Mouse (Mus musculus): ENCODE data around the gene Pcyt2.

Pcyt2 gene

GRCm38 (mm10) chr11:120617519-120618112 is at the start of gene Pcyt2:
Gene Pcyt2, minus strand, starts transcription at chr11:120617936.
- peak; percentile 94 for DNase-seq

DNA sequence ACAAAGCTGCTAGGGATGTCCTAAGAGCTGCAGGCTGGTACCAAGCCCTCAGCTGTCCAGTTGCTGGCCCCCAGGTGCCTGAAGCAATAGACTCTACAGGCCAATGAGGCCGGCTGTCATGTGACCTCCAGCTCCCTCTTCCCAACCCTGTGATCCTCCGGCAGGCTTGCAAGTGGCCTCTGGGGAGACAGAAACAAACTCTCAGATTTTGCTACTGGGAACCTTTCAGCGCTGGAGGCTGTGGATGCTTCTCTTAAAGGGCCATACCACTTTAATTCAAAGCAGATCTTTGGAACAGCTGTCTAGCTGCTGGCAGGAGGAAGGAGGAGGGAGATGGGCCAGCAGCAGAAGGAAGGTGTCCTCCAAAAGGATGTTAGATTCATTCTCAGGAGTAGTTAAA is 48.9 kb upstream of the Pcyt2 start:
- DNase-seq, result no peak

DNA sequence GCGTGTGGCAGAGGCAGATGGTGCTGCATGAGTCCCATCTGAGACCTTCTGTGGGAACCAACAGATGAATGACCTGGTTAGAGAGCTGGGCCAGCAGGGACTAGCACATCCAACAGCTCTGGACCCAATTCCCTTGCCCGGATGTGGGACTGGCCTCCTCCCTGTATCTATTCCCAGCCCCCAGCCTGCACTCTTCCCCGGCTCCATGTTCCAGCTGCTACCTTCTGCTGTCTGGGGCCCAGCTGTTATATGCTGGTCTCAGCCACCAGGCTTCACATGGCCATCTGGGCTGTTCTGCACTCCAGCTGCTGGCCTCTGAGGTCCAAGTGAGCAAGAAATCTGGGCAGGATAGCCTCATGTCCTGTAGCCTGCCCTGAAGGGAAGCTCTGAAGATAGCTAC is 47.7 kb upstream of the Pcyt2 start:
- no peak for DNase-seq

- no peak for DNase-seq
Measured at GRCm38 (mm10) chr11:120663714-120664113, 46.0 kb upstream of the Pcyt2 start.

DNA sequence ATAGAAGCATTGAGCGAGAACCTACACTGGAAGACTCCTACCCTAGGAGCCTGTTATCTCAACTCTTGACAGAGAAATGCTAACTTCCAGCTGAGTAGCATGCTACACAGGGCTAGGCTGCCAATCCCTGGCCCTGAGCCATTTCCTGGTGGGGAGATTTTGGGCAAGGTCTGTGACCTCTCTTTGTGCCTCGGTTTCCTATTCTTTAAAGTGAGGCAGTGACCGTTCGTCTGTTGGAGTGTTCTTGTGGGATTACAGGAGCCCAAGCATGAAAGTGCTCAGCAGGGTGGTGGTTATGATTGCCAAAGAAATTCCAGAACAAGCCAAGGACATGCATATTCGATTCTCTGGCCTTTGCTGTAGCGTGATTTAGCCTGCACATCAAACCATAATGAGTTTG is 45.0 kb upstream of the Pcyt2 start:
- no peak for DNase-seq

- DNase-seq, result no peak
Measured at GRCm38 (mm10) chr11:120661076-120661460, 43.3 kb upstream of the Pcyt2 start, which contains the start of gene Notum. Gene Notum, minus strand, starts transcription at chr11:120661175.

DNA sequence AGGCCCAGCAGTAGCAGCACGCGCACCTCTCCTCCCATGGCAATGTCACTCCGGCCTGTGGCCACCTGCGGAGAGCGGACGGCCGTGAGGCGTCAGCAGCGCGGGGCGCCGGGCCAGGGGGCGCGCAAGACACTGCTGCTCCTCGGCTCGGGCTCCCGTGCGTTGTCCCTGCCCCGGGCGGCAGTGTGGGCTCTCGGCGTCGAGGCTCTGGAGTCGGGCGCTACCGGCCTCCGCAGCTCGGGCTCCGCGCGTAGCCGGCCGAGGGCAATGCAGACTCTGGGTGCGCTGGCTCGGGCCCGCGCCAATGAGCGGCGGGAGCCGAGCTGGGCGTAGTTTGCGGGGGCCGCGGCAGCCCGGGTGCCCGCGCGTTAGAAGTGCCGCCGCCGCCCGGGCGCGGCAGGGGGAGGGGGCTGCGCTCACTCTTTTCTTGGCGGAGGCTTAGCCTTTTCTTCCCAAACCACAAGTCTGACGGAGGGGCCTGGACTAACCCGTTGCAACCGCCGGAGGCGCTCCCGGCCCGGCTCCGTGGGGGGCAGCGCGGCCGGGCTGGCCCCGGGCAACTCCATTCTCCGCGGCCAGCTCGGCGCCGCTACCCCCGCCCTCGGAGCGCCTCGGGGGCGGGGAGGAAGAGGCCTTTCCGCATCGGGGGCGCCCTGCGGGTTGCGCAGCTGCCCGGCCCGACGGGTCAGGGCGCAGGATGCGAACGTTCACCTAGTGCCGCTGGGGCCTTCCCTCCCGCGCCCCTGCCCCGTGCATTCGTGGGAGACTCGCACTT is 42.8 kb upstream of the Pcyt2 start:
- DNase-seq, result no peak

GRCm38 (mm10) chr11:120659509-120660300 is 42.0 kb upstream of the Pcyt2 start:
- no peak for DNase-seq

- DNase-seq, result peak; percentile 65
Measured at GRCm38 (mm10) chr11:120658876-120659410, 41.2 kb upstream of the Pcyt2 start.

DNA sequence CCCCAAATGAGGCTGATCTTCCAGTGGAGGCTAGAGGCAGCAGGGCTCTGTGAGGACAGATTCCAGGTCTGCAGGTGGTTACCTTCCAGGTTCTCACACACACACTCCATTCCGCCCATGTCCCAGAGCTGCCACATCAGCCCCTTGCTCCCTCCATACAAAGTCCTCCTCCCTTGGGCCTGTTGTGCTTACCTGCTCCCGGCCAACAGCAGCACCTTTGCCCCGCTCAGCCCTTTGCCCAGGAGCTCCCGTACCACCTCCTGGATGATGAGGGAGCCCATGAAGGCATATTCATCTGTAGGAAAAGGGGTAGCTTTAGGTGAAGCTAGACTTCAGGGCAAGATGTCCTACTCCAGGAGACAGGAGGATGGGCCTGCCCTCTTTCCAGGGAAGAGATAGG is 39.6 kb upstream of the Pcyt2 start:
- DNase-seq, result no peak

- no peak for DNase-seq
Measured at GRCm38 (mm10) chr11:120654741-120655140, 37.0 kb upstream of the Pcyt2 start.

GRCm38 (mm10) chr11:120651872-120652271 is 34.1 kb upstream of the Pcyt2 start:
- DNase-seq, result no peak

DNA sequence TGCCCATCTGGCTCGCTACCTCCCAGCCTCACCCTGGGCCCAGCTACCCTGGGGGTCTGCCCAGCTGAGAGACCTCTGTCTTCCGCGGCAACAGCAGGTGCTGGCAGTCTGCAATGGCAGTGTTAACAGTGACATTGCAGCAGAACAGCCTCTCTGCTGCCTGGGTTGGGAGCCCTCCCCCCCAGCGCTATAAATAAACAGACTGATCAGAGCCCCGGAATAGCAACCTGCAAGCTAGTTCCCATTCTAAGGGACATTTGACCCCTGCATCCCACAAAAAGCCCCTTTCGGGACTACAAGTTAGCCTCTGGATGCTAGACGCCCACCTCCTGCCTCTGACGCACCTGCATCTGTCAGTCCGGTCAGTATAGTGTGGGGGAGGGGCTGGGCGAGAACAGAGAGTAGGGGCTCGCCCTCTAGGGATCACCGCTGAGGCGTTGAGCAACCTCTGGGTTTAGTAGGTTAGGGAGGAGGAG is 30.3 kb upstream of the Pcyt2 start, which contains the start of gene Myadml2:
TSS of gene Myadml2 (minus strand) at position 158 of the 476 bp plus-strand sequence.
- DNase-seq, result peak; percentile 57

DNA sequence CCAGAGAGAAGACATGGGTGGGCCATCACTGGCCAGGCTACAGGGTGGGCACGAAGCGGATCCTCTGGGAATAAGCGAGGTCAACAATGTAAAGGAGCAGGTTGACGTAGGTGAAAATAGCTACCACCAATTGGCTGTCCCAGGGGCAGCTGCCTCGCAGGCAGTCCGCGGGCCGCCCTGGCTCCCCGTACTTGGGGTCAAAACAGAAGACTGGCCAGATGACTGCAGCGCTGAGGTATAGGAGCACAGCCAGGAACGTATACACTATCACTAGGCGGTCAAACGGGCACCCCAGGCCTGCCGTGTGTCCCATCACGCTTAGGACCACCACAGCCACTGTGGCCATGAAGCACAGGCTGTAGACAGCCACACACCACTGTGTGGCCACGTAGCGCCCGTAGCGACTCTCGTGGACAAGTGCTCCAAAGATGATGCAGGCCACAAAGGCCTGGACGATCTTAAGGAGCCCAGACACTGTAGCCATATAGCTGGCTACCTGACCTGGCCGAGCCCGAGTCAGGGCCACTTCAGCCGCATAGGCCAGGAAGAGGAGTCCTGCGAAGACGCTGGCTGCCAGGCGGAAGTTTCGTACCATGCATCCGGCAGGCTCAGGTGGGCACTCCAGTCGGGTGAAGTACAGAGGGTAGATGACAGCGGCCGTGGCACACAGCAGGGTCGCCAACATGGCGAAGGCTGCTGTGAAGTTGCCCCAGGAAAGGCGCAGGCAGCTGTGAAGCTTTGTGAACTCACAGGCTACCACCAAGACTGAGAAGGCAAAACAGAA is 29.5 kb upstream of the Pcyt2 start:
- DNase-seq, result no peak

DNA sequence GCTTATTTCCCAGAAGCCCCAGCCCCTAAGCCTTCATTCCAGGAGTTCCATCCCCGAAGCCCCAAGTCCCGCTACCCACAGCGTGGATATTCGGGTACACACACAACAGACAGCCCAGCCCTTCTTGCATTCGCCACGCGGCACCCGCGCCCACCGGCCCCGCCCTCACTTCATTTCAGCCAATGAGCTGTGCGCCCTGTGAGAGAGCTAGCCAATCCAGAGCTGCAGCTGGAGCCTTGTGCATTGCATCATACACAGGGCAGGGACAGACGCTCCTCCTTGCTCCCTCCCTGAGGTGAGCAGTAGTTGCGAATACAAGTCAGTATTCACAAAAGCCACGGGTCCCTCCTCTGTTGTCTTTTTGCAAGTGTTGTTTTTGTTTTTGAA is 25.9 kb upstream of the Pcyt2 start, which contains the start of gene Pycr1:
TSS of gene Pycr1 (minus strand) at position 169 of the 387 bp plus-strand sequence.
- peak; percentile 95 for DNase-seq

DNA sequence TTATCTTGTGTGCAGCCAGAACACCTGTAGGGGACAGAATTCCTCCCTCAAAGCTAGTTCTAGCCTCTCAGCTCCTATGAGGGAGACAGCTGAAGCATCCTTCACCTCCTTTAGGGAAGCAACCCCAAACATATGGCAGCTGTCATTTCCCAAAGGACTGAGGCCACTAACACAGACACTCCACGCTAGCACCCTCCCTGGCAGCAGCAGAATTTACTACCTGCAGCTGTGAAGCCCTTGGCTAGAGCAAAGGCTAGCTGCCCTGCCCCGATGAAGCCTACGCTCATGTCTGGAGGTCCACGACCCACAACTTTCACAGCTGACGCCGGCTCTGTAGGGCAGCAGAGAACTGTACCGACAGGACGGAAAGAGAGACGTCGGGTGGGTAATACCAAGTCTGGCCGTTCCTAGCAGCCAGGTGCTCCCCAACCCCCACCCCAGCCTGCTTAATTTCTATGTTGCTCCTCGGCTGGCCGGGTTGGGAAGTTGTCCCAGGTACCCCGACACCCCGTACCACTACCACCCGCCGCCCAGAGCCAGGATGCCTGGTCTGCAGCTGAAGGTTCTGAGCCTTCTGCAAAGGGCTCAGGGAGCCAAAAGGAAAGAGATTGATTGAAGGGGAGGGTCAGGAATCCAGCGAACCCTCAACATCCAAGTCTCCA is 25.3 kb upstream of the Pcyt2 start:
- no peak for DNase-seq

GRCm38 (mm10) chr11:120641869-120642268 is 24.1 kb upstream of the Pcyt2 start:
- no peak for DNase-seq

GRCm38 (mm10) chr11:120641255-120641654 is 23.5 kb upstream of the Pcyt2 start:
- no peak for DNase-seq

DNA sequence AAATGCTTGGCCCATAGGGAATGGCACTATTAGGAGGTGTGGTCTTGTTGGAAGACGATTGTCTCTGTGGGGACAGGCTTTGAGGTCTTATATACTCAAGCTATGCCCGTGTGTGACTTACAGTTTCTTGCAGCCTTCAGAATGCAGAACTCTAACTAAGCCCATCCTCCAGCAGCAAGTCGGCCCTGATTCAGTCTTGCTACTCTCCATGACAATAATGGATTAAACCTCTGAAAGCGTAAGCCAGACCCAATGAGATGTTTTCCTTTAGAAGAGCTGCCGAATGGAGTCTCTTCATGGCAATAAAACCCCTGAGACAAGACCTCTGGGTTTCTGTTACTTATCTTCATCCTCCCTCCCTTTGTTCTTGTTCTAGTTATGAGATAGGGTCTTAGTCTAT is 17.1 kb upstream of the Pcyt2 start:
- DNase-seq, result no peak

DNA sequence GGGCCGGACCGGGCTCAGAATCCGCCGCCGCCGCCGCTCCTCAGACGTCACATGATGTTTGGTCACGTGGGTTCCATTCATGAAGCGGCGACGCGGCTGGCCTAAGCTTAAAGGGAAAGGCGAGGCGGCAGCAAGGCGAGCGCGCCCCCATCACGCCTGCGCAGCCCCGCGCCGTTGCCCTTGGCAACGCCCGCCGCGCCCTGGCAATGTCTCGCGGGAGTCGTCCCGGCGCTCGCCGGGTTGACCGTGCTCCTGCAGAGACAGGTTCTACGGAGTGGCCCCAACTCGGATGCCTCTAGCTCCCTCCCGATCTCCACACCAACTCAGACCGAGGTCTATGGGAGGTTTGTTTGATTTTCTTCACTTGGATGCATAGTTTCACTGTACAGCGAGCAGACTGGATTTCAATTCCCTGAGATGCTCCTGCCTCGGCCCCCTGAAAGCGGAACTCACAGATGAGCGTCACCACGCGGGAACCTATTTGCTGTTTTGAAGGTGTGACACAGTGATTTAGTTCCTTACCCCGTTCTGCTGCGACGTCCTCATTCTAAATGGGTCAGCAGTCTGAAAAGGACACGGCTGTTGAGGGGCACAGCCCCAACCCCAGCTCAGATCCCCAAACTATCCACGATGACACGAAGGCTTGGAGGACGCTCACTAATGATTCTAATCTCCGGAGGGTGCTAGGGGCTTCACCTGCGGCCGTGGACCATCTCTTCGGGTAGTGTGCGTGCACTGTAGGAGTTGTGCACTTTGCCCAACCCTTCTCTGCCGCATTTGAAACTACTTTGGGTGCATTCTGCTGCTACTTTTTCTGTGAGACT is 16.0 kb upstream of the Pcyt2 start, which contains the start of gene Mafg:
TSS of gene Mafg (minus strand) at position 81 of the 824 bp plus-strand sequence.
- DNase-seq, result peak; percentile 94

All from right cerebral cortex, adult 18-20 months (tissue).